Mouse (Mus musculus): ENCODE data around the gene Atp1b2. TPM values are rescaled to one million over a fixed set of nuclear protein-coding genes. Genes with fewer than 3 reads are reported as not detected.
A peak's percentile ranks its signal among the peaks of the same experiment; 100 is the strongest.

The Atp1b2 gene
- total and polyA plus RNA-seq, 3 experiments: 0.09 TPM; not detected in 2

DNA sequence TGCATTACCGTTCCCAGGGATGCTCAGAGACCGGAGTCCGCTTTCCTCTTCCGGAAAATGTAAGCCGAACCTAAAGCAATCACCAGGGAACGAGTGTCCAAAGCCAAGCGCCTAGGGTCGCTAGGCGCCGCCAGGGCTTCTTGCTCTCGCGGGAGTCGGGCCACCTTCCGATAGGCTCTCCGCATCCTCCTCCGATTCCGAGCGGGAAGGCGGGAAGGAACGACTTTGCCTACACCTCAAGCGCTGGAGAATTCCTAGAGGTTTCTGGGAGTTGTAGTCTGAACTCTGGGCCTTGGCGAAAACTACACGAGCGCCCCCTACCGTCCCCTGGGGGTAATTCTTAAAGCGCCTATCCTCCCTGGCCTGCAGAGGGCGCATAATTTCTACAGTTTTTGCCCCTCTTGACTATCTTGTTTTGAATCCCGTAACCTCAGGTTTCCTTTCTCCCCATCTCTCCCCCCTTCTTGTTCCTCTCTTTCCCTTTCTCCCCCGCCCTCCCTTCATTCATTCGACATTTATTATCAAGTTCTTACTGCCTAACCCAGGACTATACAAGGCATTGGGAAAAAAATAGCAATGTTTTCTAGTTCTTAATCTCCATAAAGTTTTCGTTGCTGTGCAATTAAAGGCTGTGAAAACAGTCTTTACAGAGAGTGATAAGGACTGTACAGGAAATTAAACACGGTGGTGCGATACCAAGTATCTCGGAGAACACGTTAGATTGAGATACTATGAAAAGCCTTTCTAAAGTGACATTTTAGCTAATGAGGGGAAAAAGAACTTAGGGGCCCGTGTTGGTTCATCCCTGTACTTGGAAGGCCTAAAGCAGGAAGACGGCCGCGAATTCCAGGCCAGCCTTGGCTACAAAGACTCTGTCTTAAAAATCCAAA is 26.4 kb downstream of the Atp1b2 start:
- TF ChIP-seq CHD2 (IDR thresholded peaks at IDR 0.05; ENCODE audit: low read length) (peak; percentile 99), ZC3H11A (IDR thresholded peaks at IDR 0.05; ENCODE audit: low read depth, low read length) (no peak), RAD21 (IDR thresholded peaks at IDR 0.05; ENCODE audit: low read depth, low read length) (peak; percentile 62), SIN3A (IDR thresholded peaks at IDR 0.05; ENCODE audit: low read length) (peak; percentile 97), MAZ (IDR thresholded peaks at IDR 0.05; ENCODE audit: low read depth, low read length) (peak; percentile 43; the same call in 1 of the 2 replicates), JUN (IDR thresholded peaks at IDR 0.05; ENCODE audit: insufficient read depth, low read depth, low read length) (no peak), RCOR1 (conservative IDR thresholded peaks at IDR 0.05; ENCODE audit: low read depth, low read length) (no peak), PAX5 (IDR thresholded peaks at IDR 0.05; ENCODE audit: low read length) (no peak), CHD1 (IDR thresholded peaks at IDR 0.05; ENCODE audit: low read depth, low read length) (no peak), UBTF (IDR thresholded peaks at IDR 0.05; ENCODE audit: low read depth, low read length) (no peak), POLR2AphosphoS2 (IDR thresholded peaks at IDR 0.05; ENCODE audit: low read depth, low read length) (no peak), JUND (conservative IDR thresholded peaks at IDR 0.05; ENCODE audit: low read depth, low read length) (no peak), USF2 (conservative IDR thresholded peaks at IDR 0.05; ENCODE audit: low read depth, low read length) (no peak), CTCF (conservative IDR thresholded peaks at IDR 0.05 in 1 of 2, IDR thresholded peaks at IDR 0.05 in 1 of 2; ENCODE audit: low read depth in 2 of 2, low read length in 2 of 2) (peak; percentile 98 to 100), NRF1 (IDR thresholded peaks at IDR 0.05; ENCODE audit: low read depth, low read length) (no peak; the same call in 1 of the 2 replicates), EP300 (IDR thresholded peaks at IDR 0.05; ENCODE audit: low read length) (no peak), E2F4 (IDR thresholded peaks at IDR 0.05; ENCODE audit: insufficient replicate concordance, low read depth, low read length) (peak; percentile 99), TCF12 (IDR thresholded peaks at IDR 0.05; ENCODE audit: low read depth, low read length) (peak; percentile 54), GABPA (IDR thresholded peaks at IDR 0.05; ENCODE audit: insufficient replicate concordance, low read depth, low read length) (no peak; the same call in 1 of the 2 replicates), MAFK (IDR thresholded peaks at IDR 0.05; ENCODE audit: insufficient replicate concordance, low read length) (no peak), POLR2A (IDR thresholded peaks at IDR 0.05; ENCODE audit: low read depth, low read length) (peak; percentile 89), TBP (conservative IDR thresholded peaks at IDR 0.05; ENCODE audit: low read depth, low read length) (peak; percentile 82), ZNF384 (IDR thresholded peaks at IDR 0.05; ENCODE audit: low read depth, low read length) (no peak), KAT2A (IDR thresholded peaks at IDR 0.05; ENCODE audit: insufficient replicate concordance, low read length) (peak; percentile 90; the same call in 1 of the 2 replicates), MYC (IDR thresholded peaks at IDR 0.05; ENCODE audit: low read depth, low read length) (0 out of 2 replicates have a peak, but pooled peaks have one; percentile 42), HCFC1 (IDR thresholded peaks at IDR 0.05; ENCODE audit: low read depth, low read length) (peak; percentile 96), IRF4 (IDR thresholded peaks at IDR 0.05; ENCODE audit: low read depth, low read length) (peak; percentile 60; the same call in 1 of the 2 replicates), ETS1 (conservative IDR thresholded peaks at IDR 0.05; ENCODE audit: low read depth, low read length) (no peak), MXI1 (IDR thresholded peaks at IDR 0.05; ENCODE audit: low read depth, low read length) (peak; percentile 89), ELF1 (IDR thresholded peaks at IDR 0.05; ENCODE audit: low read depth, low read length) (peak; percentile 90), MEF2A (IDR thresholded peaks at IDR 0.05; ENCODE audit: borderline replicate concordance, low read depth, low read length) (peak; percentile 71; the same call in 1 of the 2 replicates), ZKSCAN1 (IDR thresholded peaks at IDR 0.05; ENCODE audit: borderline replicate concordance, low read depth, low read length) (no peak), MAX (IDR thresholded peaks at IDR 0.05; ENCODE audit: low read length) (peak; percentile 26; the same call in 1 of the 2 replicates), USF1 (IDR thresholded peaks at IDR 0.05; ENCODE audit: low read depth, low read length) (no peak), SMC3 (IDR thresholded peaks at IDR 0.05; ENCODE audit: low read depth, low read length) (peak; percentile 66), NELFE (IDR thresholded peaks at IDR 0.05; ENCODE audit: low read depth, low read length) (peak; percentile 94), BHLHE40 (IDR thresholded peaks at IDR 0.05; ENCODE audit: low read depth, low read length) (no peak; the same call in 1 of the 2 replicates), ZMIZ1 (IDR thresholded peaks at IDR 0.05; ENCODE audit: low read depth, low read length) (peak; percentile 18)
- peak overlapping the region; percentile 83 for H3K4me2 ChIP-seq (ENCODE audit: insufficient read depth, low read depth, poor library complexity, severe bottlenecking)
- DNase-seq (ENCODE audit: extremely low read depth): peak; percentile 99
- H3K79me2 ChIP-seq (replicated peaks; ENCODE audit: control insufficient read depth, extremely low read depth, insufficient read depth, poor library complexity, severe bottlenecking): peaks cover 77% of the 10 kb centered on the region
- peak overlapping the region; percentile 60; the same call in 1 of the 2 replicates for H3K27ac ChIP-seq (ENCODE audit: insufficient read depth, low read depth)
- dilution Hi-C loops (cut with MboI; ENCODE audit: extremely low pct_ligation_motif_present, extremely low pct_unique_long_range_greater_than_20kb, low sequenced_read_pairs): no loop called here
- peak overlapping the region; percentile 81 to 99 (median 95) for H3K4me3 ChIP-seq (replicated peaks in 1 of 3; ENCODE audit: low read depth in 2 of 3, low read length in 2 of 3, poor library complexity in 1 of 3)
- in situ Hi-C loops (cut with MboI; ENCODE audit: low pct_ligation_motif_present, low pct_unique_long_range_greater_than_20kb, low sequenced_read_pairs): loop anchor here (5.0 kb wide), 1 partner anchor 37 kb away; no protein-coding TSS in a partner anchor
- H3K9me3 ChIP-seq (replicated peaks; ENCODE audit: low read length): no peaks in the 10 kb centered on the region
- H3K9ac ChIP-seq (ENCODE audit: insufficient read depth, low read depth): peak overlapping the region; percentile 83
- H3K27me3 ChIP-seq (replicated peaks): no peaks in the 10 kb centered on the region
- H3K36me3 ChIP-seq (replicated peaks in 1 of 2; ENCODE audit: control insufficient read depth in 1 of 2, insufficient read depth in 1 of 2, low read length in 1 of 2): peaks cover 22 to 54% of the 10 kb centered on the region in 2 experiments
- H3K4me1 ChIP-seq (ENCODE audit: control insufficient read depth in 1 of 2, insufficient read depth in 2 of 2): peaks cover 15 to 57% of the 10 kb centered on the region in 2 experiments

All from CH12.LX (cell line).